Mouse (Mus musculus) intestine, postnatal 0 days (tissue): Measurements from ENCODE around the gene Bag3. TPM values are rescaled to one million over a fixed set of nuclear protein-coding genes. Genes with fewer than 3 reads are reported as not detected.
A peak's percentile ranks its signal among the peaks of the same experiment; 100 is the strongest.

Experiments used
- ATAC-seq: fragments of 200-750 bp; cut with Nextera tagmentation; 2 replicates; pipeline ENCODE4 v1.8.0; 2017; ENCODE audit warnings: mild to moderate bottlenecking, moderate TSS enrichment, moderate library complexity
- H3K27ac ChIP-seq: fragments of 300-500 bp; sonication (generic); 2 replicates; pipeline ENCODE4 v1.5.1; 2014; ENCODE audit warnings: mild to moderate bottlenecking, low read depth, low read length, moderate library complexity
- H3K27me3 ChIP-seq: fragments of 300-500 bp; sonication (generic); replicated peaks from 2 replicates; pipeline ENCODE4 v1.6.1; 2014; ENCODE audit warnings: low read length, mixed read lengths; ENCODE audit not compliant: control insufficient read depth, insufficient read depth
- H3K36me3 ChIP-seq: fragments of 300-500 bp; sonication (generic); 2 replicates; pipeline ENCODE4 v1.6.1; 2014; ENCODE audit warnings: mild to moderate bottlenecking, moderate library complexity; ENCODE audit not compliant: control insufficient read depth, insufficient read depth
- H3K4me1 ChIP-seq: fragments of 300-500 bp; sonication (generic); replicated peaks from 2 replicates; pipeline ENCODE4 v1.6.1; 2014; ENCODE audit warnings: antibody characterized with exemption, low read length, mixed read lengths; ENCODE audit not compliant: control insufficient read depth, insufficient read depth
- H3K4me2 ChIP-seq: fragments of 300-500 bp; sonication (generic); replicated peaks from 2 replicates; pipeline ENCODE4 v1.6.1; 2014; ENCODE audit warnings: low read depth, mild to moderate bottlenecking, moderate library complexity
- H3K4me3 ChIP-seq: fragments of 300-500 bp; sonication (generic); 2 replicates; pipeline ENCODE4 v1.5.1; 2014; ENCODE audit warnings: low read depth, low read length
- H3K9ac ChIP-seq: fragments of 300-500 bp; sonication (generic); 2 replicates; pipeline ENCODE4 v1.6.1; 2014; ENCODE audit warnings: mild to moderate bottlenecking, low read depth, low read length
- H3K9me3 ChIP-seq: fragments of 300-500 bp; sonication (generic); 2 replicates; pipeline ENCODE4 v1.6.1; 2016; ENCODE audit warnings: mixed run types; ENCODE audit not compliant: control insufficient read depth
- CTCF ChIP-seq: sonication (generic); IDR thresholded peaks from 2 replicates; pipeline ENCODE4 v1.5.1; 2016; ENCODE audit warnings: low read depth, mild to moderate bottlenecking, control low read depth, antibody characterized with exemption, moderate library complexity
- WGBS: fragments of 180-500 bp; shearing (Covaris S2); extraction: QIAGEN DNeasy Blood & Tissue Kit; methylation state at CpG from one replicate; pipeline ENCODE4 v1.1.7; 2014; 5-methylcytosine and 5-hydroxymethylcytosine counted together
- polyA plus RNA-seq: library from polyadenylated mRNA; unstranded; fragments of >200 nt; fragmentation: Nextera tagmentation; extraction: Ambion mirVana; gene quantifications from 2 replicates; pipeline ENCODE4 v1.2.1, GENCODE M21; 2015

The Bag3 gene
- polyA plus RNA-seq, 1 experiment from 2014 or later = 7.5 TPM

GRCm38 (mm10) chr7:128532441-128533166, 9.2 kb downstream of the Bag3 start:
- H3K4me2 ChIP-seq = no peak overlapping the region
- no peak for TF ChIP-seq CTCF
- 72% methylated on average over 6 of the region's 6 CpGs for whole genome bisulfite sequencing
- peak overlapping the region; percentile 35; the same call in 1 of the 2 replicates for H3K27ac ChIP-seq
- H3K9ac ChIP-seq = no peak overlapping the region
- H3K36me3 ChIP-seq = 0 out of 2 replicates have a peak, but pooled peaks cover 3% of the 10 kb centered on the region
- 0 out of 2 replicates have a peak, but pooled peaks cover 10% of the 10 kb centered on the region for H3K4me1 ChIP-seq
- H3K4me3 ChIP-seq = no peak overlapping the region
- no peak for ATAC-seq
- no peaks in the 10 kb centered on the region for H3K9me3 ChIP-seq
- peaks cover 12% of the 10 kb centered on the region for H3K27me3 ChIP-seq

GRCm38 (mm10) chr7:128534984-128535491, 11.6 kb downstream of the Bag3 start:
- Histone ChIP-seq H3K27ac (no peak overlapping the region), H3K4me2 (no peak overlapping the region), H3K9ac (no peak overlapping the region), H3K36me3 (peaks cover 3% of the 10 kb centered on the region; the same call in 1 of the 2 replicates), H3K4me3 (no peak overlapping the region), H3K27me3 (peaks cover 12% of the 10 kb centered on the region), H3K4me1 (0 out of 2 replicates have a peak, but pooled peaks cover 10% of the 10 kb centered on the region), H3K9me3 (no peaks in the 10 kb centered on the region)
- 0 out of 2 replicates have a peak, but pooled peaks have one; percentile 2 for TF ChIP-seq CTCF
- WGBS = 34% methylated on average over 5 of the region's 5 CpGs
- peak; percentile 56 for ATAC-seq

GRCm38 (mm10) chr7:128536074-128536473, 12.7 kb downstream of the Bag3 start:
- TF ChIP-seq CTCF = no peak
- Histone ChIP-seq H3K36me3 (peaks cover 3% of the 10 kb centered on the region; the same call in 1 of the 2 replicates), H3K4me1 (0 out of 2 replicates have a peak, but pooled peaks cover 10% of the 10 kb centered on the region), H3K27me3 (peaks cover 9% of the 10 kb centered on the region), H3K9me3 (no peaks in the 10 kb centered on the region), H3K4me2 (no peak overlapping the region), H3K4me3 (no peak overlapping the region), H3K27ac (no peak overlapping the region), H3K9ac (no peak overlapping the region)
- no peak for ATAC-seq
- 31% methylated on average over 3 of the region's 3 CpGs for WGBS

GRCm38 (mm10) chr7:128537676-128538075, 14.3 kb downstream of the Bag3 start:
- no peak for ATAC-seq
- Histone ChIP-seq H3K9ac (no peak overlapping the region), H3K27me3 (peaks cover 6% of the 10 kb centered on the region; the same call in 1 of the 2 replicates), H3K4me1 (0 out of 2 replicates have a peak, but pooled peaks cover 10% of the 10 kb centered on the region), H3K27ac (no peak overlapping the region), H3K4me2 (no peak overlapping the region), H3K9me3 (no peaks in the 10 kb centered on the region), H3K4me3 (no peak overlapping the region), H3K36me3 (peaks cover 9% of the 10 kb centered on the region; the same call in 1 of the 2 replicates)
- TF ChIP-seq CTCF = no peak
- 82% methylated on average over 4 of the region's 4 CpGs for WGBS

- Histone ChIP-seq H3K27ac (no peak overlapping the region), H3K27me3 (peaks cover 3% of the 10 kb centered on the region; the same call in 1 of the 2 replicates), H3K4me3 (no peak overlapping the region), H3K9ac (no peak overlapping the region), H3K4me1 (0 out of 2 replicates have a peak, but pooled peaks cover 10% of the 10 kb centered on the region), H3K36me3 (peaks cover 9% of the 10 kb centered on the region; the same call in 1 of the 2 replicates), H3K9me3 (no peaks in the 10 kb centered on the region), H3K4me2 (no peak overlapping the region)
- WGBS = 62% methylated on average over 4 of the region's 4 CpGs
- no peak for TF ChIP-seq CTCF
- no peak for ATAC-seq
These were observed 14.8 kb downstream of the Bag3 start for GRCm38 (mm10) chr7:128538196-128538595.

GRCm38 (mm10) chr7:128538769-128539168, 15.4 kb downstream of the Bag3 start:
- H3K9ac ChIP-seq = no peak overlapping the region
- 73% methylated on average over 5 of the region's 5 CpGs for WGBS
- 0 out of 2 replicates have a peak, but pooled peaks cover 3% of the 10 kb centered on the region for H3K27me3 ChIP-seq
- H3K4me1 ChIP-seq = 0 out of 2 replicates have a peak, but pooled peaks cover 10% of the 10 kb centered on the region
- TF ChIP-seq CTCF = no peak
- no peak for ATAC-seq
- no peak overlapping the region for H3K4me2 ChIP-seq
- H3K9me3 ChIP-seq = no peaks in the 10 kb centered on the region
- no peak overlapping the region for H3K4me3 ChIP-seq
- no peak overlapping the region for H3K27ac ChIP-seq
- peaks cover 9% of the 10 kb centered on the region; the same call in 1 of the 2 replicates for H3K36me3 ChIP-seq
